Mouse (Mus musculus) Patski (cell line): ENCODE results near the gene Ttc23l. TPM values are rescaled to one million over a fixed set of nuclear protein-coding genes. Genes with fewer than 3 reads are reported as not detected.
"Not testable (repeated sequence)": the region's sequence is repeated elsewhere in the genome, so short reads cannot be mapped to it uniquely, and the experiment has no call there.

Experiments
- ATAC-seq: fragments of 100-300 bp; one replicate; pipeline ENCODE4 v1.8.0; 2021
- CTCF ChIA-PET: fragments of 350-600 bp; sonication (Branson Sonifier 250); formaldehyde crosslinking; loops from one replicate; lab custom pipeline; 2022; ENCODE audit warnings: inconsistent platforms; lab: Charles Lee
- POLR2A ChIA-PET: fragments of 350-600 bp; sonication (Branson Sonifier 250); formaldehyde crosslinking; loops from one replicate; lab custom pipeline; 2022; ENCODE audit warnings: antibody characterized with exemption, inconsistent platforms; lab: Charles Lee
- DNase-seq: peaks from one replicate; pipeline ENCODE4 v3.0.0-alpha.2; 2011; ENCODE audit warnings: low read depth, low spot score
- H3K27me3 ChIP-seq: fragments of 371-371 bp; one replicate; pipeline ENCODE4 v1.5.1; 2021
- CTCF ChIP-seq: fragments of 100-300 bp; IDR thresholded peaks from one replicate; pipeline ENCODE4 v1.5.1; 2021
- in situ Hi-C: fragments of 300-500 bp; cut with MboI; formaldehyde crosslinking; loops from 3 replicates; pipeline ENCODE4 v1.11.1; 2018; ENCODE audit warnings: low pct_unique_long_range_greater_than_20kb, mixed read lengths
- polyA plus RNA-seq: library from polyadenylated mRNA; unstranded; gene quantifications from one replicate; pipeline ENCODE4 v1.2.3, GENCODE M21; 2021

Ttc23l gene
- polyA plus RNA-seq, 1 experiment from 2014 or later: not detected

DNA sequence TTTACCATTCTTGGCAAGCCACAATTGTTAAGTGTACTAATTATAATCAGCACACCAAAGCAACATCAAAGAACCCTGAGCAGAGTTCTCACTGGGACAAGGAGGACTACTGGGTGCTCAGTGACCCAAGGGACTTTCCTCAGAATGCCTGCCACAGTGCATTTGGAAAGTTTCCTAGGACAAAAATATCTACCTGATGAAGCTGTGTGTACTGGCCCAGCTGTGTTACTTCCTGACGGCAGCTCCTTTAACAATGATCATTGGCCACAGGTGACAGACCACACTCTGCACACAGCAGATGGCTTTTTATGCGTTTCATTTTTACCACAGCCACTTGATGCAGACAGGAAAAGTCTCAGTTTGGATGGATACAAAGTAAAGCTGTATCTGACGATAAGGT, 20.7 kb upstream of the Ttc23l start:
- POLR2A ChIA-PET: no interaction called here
- TF ChIP-seq CTCF: no peak
- CTCF ChIA-PET: interaction anchor here (1.3 kb wide), 1 partner anchor 10 kb away, joined by 3 read pairs; no protein-coding TSS in a partner anchor
- DNase-seq (no peak), ATAC-seq (no peak)
- in situ Hi-C loops: loop anchor here (10.0 kb wide), 1 partner anchor 74 kb away; no protein-coding TSS in a partner anchor
- H3K27me3 ChIP-seq: no peaks in the 10 kb centered on the region

DNA sequence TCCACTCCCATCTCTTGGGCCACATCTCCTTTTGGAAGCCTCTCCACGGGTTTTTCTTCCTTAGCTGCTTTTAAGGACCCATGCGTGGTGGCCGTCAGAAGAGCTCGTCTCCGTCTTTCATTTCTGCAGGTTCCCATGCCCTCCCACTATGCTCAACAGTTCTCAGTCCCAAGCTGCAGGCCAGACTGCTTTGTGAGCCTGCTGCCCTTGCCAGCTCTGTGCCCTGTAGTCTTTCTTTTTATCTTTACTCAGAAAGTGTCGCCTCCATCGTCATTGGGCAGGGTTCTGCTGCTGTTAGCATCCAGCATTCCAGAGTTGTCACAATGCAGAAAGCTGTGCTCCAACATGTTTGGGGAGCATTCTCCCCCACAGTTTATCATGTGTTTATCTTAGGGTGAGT, 8.0 kb upstream of the Ttc23l start:
- CTCF ChIA-PET: interaction anchor here (0.6 to 1.6 kb wide), 3 partner anchors 8 to 38 kb away, joined by 3 to 5 read pairs (median 3); no protein-coding TSS in a partner anchor
- no peak for ATAC-seq
- in situ Hi-C loops: no loop called here
- TF ChIP-seq CTCF: no peak
- DNase-seq: no peak
- H3K27me3 ChIP-seq: no peaks in the 10 kb centered on the region
- POLR2A ChIA-PET: interaction anchor here (0.5 kb wide), 1 partner anchor 56 kb away, joined by 4 read pairs; no protein-coding TSS in a partner anchor

DNA sequence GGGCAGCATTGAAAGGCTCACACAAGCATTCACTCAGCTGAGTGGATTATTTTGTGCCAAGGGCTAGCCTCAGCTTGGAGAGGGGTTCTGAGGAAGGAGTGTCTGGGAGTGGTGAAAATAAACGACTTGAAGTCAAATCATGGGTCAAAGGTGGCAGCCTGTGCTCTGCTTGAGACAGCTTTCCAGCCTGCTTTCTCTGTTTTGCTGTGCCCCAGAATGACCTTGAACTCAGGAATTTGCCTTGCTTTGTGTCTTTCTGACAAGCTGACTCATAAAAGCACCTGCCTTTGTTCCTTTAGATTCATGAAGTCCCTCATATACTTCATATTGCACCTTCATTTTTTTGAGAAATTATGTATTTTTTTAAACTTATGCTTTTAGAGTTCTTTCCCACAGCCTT, 5.7 kb upstream of the Ttc23l start:
- no peak for TF ChIP-seq CTCF
- ChIA-PET CTCF (interaction anchor here (1.6 to 2.1 kb wide), 2 partner anchors 22 to 61 kb away, joined by 4 to 5 read pairs; no protein-coding TSS in a partner anchor), POLR2A (no interaction called here)
- no peak for ATAC-seq
- no peak for DNase-seq
- no peaks in the 10 kb centered on the region for H3K27me3 ChIP-seq
- in situ Hi-C loops: no loop called here

DNA sequence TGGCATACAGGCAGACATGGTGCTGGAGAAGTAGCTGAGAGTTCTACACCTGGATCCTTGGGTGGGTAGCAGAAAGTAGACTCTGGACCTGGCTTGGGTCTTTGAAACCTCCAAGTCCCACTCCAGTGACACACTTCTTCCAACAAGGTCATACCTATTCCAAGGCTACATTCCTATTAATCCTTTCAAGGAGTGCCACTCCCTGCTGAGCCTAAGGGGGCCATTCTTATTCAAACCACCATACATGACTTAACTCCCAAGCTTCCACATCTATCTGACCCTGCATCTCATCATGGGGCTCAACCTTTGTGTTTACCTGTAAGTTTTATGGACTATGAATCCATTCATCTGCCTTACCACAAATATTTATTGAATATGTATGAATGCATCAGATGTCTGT, 3.8 kb upstream of the Ttc23l start:
- H3K27me3 ChIP-seq: no peaks in the 10 kb centered on the region
- no peak for TF ChIP-seq CTCF
- ATAC-seq (no peak), DNase-seq (no peak)
- CTCF ChIA-PET: no interaction called here
- in situ Hi-C loops: no loop called here
- POLR2A ChIA-PET: no interaction called here

DNA sequence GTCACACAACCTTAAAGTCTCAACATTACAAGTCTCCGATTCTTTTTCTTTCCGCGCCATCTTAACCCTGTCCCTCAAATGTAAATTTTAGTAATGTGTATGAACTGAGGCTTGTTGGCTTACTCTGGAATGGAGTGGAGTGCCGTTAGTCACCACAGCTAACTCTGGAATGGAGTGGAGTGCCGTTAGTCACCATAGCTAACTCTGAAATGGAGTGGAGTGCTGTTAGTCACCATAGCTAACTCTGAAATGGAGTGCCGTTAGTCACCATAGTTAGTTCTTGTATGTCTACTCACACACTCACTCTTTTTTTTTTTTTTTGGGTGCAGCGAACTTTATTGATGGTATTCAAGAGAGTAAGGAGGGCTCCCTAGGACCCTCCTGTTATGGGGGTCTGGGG, 1.5 kb upstream of the Ttc23l start:
- POLR2A ChIA-PET: no interaction called here
- TF ChIP-seq CTCF: no peak
- DNase-seq: no peak
- peak; percentile 71 for ATAC-seq
- CTCF ChIA-PET: no interaction called here
- H3K27me3 ChIP-seq: no peaks in the 10 kb centered on the region
- in situ Hi-C loops: no loop called here

DNA sequence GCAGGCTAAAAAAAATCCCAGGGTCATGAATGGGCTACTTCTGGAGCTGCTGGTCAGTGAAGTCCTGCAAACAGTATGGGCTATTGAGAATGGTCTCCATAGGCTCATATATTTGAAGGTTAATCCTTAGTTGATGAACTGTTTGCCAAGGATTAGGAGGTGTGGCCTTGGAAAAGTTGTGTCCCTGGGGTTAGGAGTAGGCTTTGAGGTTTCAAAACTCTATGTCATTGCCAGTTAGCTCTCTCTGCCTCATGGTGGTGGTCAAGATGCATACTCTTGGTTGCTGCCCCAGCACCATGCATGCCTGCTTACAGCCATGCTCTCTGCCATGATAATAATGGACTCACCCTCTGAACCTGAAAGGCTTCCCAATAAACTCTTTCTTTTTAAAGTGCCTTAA, 4.1 kb downstream of the Ttc23l start:
- peak; percentile 35 for ATAC-seq
- ChIA-PET POLR2A (no interaction called here), CTCF (interaction anchor here (1.0 to 2.1 kb wide), 2 partner anchors 9 to 20 kb away, joined by 3 to 6 read pairs; no protein-coding TSS in a partner anchor)
- no peaks in the 10 kb centered on the region for H3K27me3 ChIP-seq
- DNase-seq: no peak
- no peak for TF ChIP-seq CTCF
- in situ Hi-C loops: no loop called here

DNA sequence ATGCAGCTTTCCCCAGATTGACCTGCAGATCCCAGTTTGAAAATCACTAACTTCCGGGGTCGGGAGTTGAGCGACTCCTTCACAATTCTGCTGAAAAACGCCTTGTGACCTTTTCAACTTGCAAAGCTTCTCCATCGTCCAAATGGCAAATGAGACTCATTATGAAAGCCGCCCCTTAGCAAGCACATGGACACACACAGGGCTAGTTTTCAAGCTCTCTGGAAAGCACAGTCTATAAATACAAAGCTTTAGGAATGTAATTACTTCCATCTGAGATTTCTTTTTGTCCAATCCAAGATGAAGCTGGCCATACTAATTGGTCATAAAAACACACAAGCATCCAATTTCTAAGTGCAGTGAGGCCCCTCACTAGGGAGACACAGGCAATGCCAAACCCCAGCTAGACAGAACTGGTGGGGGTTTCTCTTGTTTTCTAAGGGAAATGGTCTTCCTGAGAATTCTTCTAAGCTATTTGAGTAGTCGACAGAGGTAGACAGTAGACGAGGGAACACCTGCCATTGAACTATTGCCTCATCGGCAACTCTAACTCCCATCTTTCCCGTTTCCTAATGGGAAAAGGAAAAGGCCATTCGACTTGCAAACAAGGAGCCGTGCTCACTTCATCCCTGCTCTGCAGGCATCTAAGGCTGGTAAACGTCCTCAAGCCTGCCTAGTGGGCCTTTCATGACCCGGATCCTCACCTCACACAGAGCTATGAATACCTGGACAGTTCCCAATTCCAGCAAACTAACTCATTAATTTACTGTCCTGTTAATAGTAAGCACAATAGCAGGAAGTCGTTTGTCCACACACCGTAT, 18.0 kb downstream of the Ttc23l start:
- in situ Hi-C loops: no loop called here
- ChIA-PET CTCF (interaction anchor here (1.0 kb wide), 1 partner anchor 39 kb away, joined by 3 read pairs; no protein-coding TSS in a partner anchor), POLR2A (interaction anchor here (0.6 kb wide), 1 partner anchor 180 kb away, joined by 9 read pairs; no protein-coding TSS in a partner anchor)
- TF ChIP-seq CTCF: no peak
- DNase-seq (no peak), ATAC-seq (no peak)
- H3K27me3 ChIP-seq: no peaks in the 10 kb centered on the region

DNA sequence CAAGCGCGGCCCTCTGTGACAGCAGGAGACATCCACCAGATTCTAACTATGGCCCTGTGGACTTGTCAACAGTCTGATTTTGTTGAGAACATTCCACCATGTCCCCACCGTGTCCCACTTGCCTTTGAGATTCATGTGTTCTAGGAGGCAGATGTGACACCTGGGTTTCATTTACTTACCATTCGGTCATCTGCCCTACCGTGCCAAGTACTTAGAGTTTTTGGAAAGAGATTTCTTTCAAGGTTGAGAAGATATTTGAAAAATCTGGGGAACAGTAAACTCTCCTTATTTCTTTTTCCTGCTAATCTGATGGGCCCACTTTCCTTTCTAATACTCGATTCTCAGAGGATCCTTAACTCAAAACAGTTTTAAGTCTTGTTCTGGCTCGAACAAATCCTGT, 22.5 kb downstream of the Ttc23l start:
- DNase-seq: no peak
- no peak for ATAC-seq
- ChIA-PET POLR2A (no interaction called here), CTCF (no interaction called here)
- in situ Hi-C loops: no loop called here
- no peak for TF ChIP-seq CTCF
- H3K27me3 ChIP-seq: no peaks in the 10 kb centered on the region

DNA sequence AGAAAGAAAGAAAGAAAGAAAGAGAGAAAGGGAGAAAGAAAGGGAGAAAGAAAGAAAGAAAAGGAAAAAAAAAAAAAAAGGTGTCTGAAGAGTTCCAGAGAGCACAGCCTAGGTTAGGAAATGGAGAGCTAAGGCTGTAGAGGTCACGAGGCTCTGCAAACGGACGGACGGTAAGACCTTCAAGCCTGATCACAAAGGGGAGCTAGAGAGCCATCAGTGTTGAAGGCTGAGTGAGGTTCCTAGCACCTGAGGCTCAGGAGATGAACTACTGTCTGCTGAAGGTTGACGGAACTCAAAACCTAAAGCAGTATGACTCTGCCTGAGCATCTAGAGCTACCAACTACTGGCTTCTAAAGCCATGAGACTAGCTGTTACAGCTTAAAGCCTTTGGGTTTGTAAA, 23.9 kb downstream of the Ttc23l start:
- DNase-seq: no peak
- TF ChIP-seq CTCF: peak; percentile 15
- in situ Hi-C loops: no loop called here
- ChIA-PET POLR2A (no interaction called here), CTCF (interaction anchor here (0.6 kb wide), 1 partner anchor 64 kb away, joined by 3 read pairs; the partner anchor contains the start of gene Dnajc21)
- no peak for ATAC-seq
- H3K27me3 ChIP-seq: no peaks in the 10 kb centered on the region

DNA sequence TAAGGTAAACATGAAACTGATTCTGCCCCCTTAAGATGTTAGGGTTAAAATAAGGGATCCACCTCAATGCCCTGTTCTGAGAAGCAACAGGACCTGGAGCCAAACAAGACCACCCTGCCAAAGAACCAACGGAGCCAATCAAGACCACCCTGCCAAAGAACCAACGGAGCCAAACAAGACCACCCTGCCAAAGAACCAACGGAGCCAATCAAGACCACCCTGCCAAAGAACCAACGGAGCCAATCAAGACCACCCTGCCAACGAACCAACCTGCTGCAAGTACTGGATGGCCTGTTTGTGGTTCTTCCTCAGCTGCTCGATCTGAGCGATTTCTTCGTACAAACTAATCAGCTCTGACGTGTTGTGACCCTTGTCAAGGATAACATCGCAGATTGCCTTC, 25.1 kb downstream of the Ttc23l start:
- POLR2A ChIA-PET, H3K27me3 ChIP-seq, ATAC-seq, DNase-seq, in situ Hi-C loops: not testable (repeated sequence)
- CTCF ChIA-PET: interaction anchor here (1.2 to 1.3 kb wide), 2 partner anchors 17 to 20 kb away, joined by 3 to 4 read pairs; no protein-coding TSS in a partner anchor

DNA sequence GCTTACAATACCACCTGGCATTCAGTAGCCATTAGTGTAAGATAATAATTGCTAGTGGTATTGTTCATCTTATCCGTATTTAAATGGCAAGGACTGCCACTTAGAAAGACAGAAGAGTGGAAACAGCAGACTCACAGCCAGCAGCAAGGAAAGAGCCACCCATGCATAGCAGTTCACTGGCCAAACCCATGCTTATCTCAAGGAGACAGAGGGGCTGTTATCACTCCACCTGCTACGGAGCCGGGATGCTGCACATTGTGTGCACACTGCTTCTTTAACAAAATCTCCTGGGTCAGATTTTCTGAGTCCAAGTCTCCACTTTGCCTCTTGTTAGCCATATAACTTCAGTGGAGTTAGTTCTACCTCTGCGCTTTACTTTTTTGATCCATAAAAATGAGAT, 27.1 kb downstream of the Ttc23l start:
- no peaks in the 10 kb centered on the region for H3K27me3 ChIP-seq
- TF ChIP-seq CTCF: no peak
- DNase-seq (no peak), ATAC-seq (no peak)
- CTCF ChIA-PET: no interaction called here
- in situ Hi-C loops: no loop called here
- POLR2A ChIA-PET: no interaction called here
